Mouse (Mus musculus): ENCODE results near the gene Cyp4f39.

GRCm38 (mm10) chr17:32402779-32403157 is 49.8 kb upstream of the Cyp4f39 start:
- TF ChIP-seq CTCF (IDR thresholded peaks at IDR 0.05; ENCODE audit: low read depth) (no peak), EP300 (optimal IDR thresholded peaks at IDR 0.05) (no peak)

All from stomach, postnatal 0 days (tissue).